In the genomic region with DNA sequence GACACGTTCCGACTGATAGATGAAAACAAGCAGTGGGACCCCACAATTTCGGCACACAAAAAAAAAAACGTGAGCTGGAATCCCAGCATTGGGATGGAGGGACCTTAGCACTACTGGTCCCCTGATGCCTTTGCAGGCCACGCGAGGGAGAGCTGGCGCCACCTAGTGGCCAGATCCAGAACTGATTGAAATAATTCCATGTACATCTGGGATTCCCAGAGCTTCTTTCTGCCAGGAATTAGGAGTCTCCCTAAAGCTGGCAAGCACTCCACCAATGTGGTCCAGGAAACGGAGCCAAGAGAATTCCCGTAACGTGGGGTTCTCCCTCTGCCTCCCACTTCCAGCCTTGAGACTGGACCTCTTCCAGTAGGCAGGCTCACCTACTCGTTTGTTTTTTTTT, we compare ENCODE assay signal across 9 mouse cellular contexts. TPM values are rescaled to one million over a fixed set of nuclear protein-coding genes. Genes with fewer than 3 reads are reported as not detected.
A peak's percentile ranks its signal among the peaks of the same experiment; 100 is the strongest.
DNase-seq lines count a peak whose midpoint lies in the region; ATAC-seq lines count a peak whose summit lies in the region.
"Had no signal": no experiment of that assay in that cellular context is flagged by ENCODE, and none has a peak within 500 bp of the region (broad histone marks: within the 10 kb centered on the region; RNA-seq: fewer than 3 reads in every experiment).

No protein-coding gene starts in this region.

- H3K36me3 ChIP-seq in heart, embryonic 11.5 days (ENCODE audit: control insufficient read depth, insufficient read depth, low read length), result no peaks in the 10 kb centered on the region
- no peaks in the 10 kb centered on the region for H3K36me3 ChIP-seq in forebrain, embryonic 16.5 days (ENCODE audit: control insufficient read depth, insufficient read depth)
- no peaks in the 10 kb centered on the region for H3K36me3 ChIP-seq in midbrain, embryonic 11.5 days (ENCODE audit: control insufficient read depth, insufficient read depth, low read length)
- H3K36me3 ChIP-seq in splenic B cell, adult 2 months (ENCODE audit: control insufficient read depth, insufficient read depth, low read length, poor library complexity, severe bottlenecking), result no peaks in the 10 kb centered on the region
- H3K36me3 ChIP-seq: lung, embryonic 15.5 days had no signal

- no peak overlapping the region for H3K9ac ChIP-seq in heart, embryonic 11.5 days (ENCODE audit: low read depth, low read length)
- no peak overlapping the region for H3K9ac ChIP-seq in forebrain, embryonic 16.5 days (replicated peaks; ENCODE audit: low read depth, low read length)
- H3K9ac ChIP-seq in midbrain, embryonic 11.5 days (ENCODE audit: low read length), result no peak overlapping the region
- H3K9ac ChIP-seq: lung, embryonic 15.5 days had no signal

- no peak overlapping the region for H3K4me2 ChIP-seq in heart, embryonic 11.5 days
- no peak overlapping the region for H3K4me2 ChIP-seq in forebrain, embryonic 16.5 days (ENCODE audit: low read length)
- no peak overlapping the region for H3K4me2 ChIP-seq in midbrain, embryonic 11.5 days
- H3K4me2 ChIP-seq: lung, embryonic 15.5 days had no signal

- DNase-seq in heart, adult 11 months, result peak; percentile 94
- peak; percentile 67 for DNase-seq in cerebellum, adult 11-12 months
- DNase-seq in left cerebral cortex, adult 8-10 months (ENCODE audit: low spot score in 2 of 2), result peak; percentile 70 to 80
- DNase-seq in midbrain, embryonic 11.5 days (ENCODE audit: low spot score, missing footprints), result peak; percentile 99
- peak; percentile 13 for DNase-seq in splenic B cell, adult 2 months (ENCODE audit: low read depth, low spot score)

- H3K27me3 ChIP-seq in heart, embryonic 11.5 days (ENCODE audit: control insufficient read depth, insufficient read depth, low read length), result no peaks in the 10 kb centered on the region
- no peaks in the 10 kb centered on the region for H3K27me3 ChIP-seq in forebrain, embryonic 16.5 days (replicated peaks; ENCODE audit: control insufficient read depth, insufficient read depth, low read length)
- no peaks in the 10 kb centered on the region for H3K27me3 ChIP-seq in midbrain, embryonic 11.5 days (ENCODE audit: control insufficient read depth, insufficient read depth, low read length)
- H3K27me3 ChIP-seq in splenic B cell, adult 2 months (ENCODE audit: control insufficient read depth, insufficient read depth, low read length, poor library complexity, severe bottlenecking), result no peaks in the 10 kb centered on the region; the same call in 1 of the 2 replicates
- H3K27me3 ChIP-seq: lung, embryonic 15.5 days had no signal

- H3K4me1 ChIP-seq in heart, embryonic 11.5 days (ENCODE audit: control insufficient read depth, insufficient read depth, low read length), result no peaks in the 10 kb centered on the region
- H3K4me1 ChIP-seq in forebrain, embryonic 16.5 days (replicated peaks; ENCODE audit: control insufficient read depth, insufficient read depth, low read length), result no peaks in the 10 kb centered on the region
- H3K4me1 ChIP-seq in midbrain, embryonic 11.5 days (ENCODE audit: control insufficient read depth, insufficient read depth, low read length), result no peaks in the 10 kb centered on the region
- H3K4me1 ChIP-seq: lung, embryonic 15.5 days had no signal

- no peak for ATAC-seq in heart, embryonic 11.5 days (replicated peaks; ENCODE audit: insufficient number of reproducible peaks, low FRiP score, low TSS enrichment)
- peak; percentile 81 for ATAC-seq in forebrain, embryonic 16.5 days
- peak; percentile 22 to 58; a peak in 1 of 4 replicates for ATAC-seq in hematopoietic stem cell, adult 5-6 weeks (replicated peaks in 1 of 2; ENCODE audit: insufficient read depth in 1 of 2, low FRiP score in 2 of 2, low TSS enrichment in 1 of 2, low read depth in 1 of 2, poor library complexity in 2 of 2, severe bottlenecking in 2 of 2)
- ATAC-seq in midbrain, embryonic 11.5 days (ENCODE audit: low FRiP score), result peak; percentile 33; the same call in 1 of the 2 replicates

- H3K27ac ChIP-seq in heart, embryonic 11.5 days (ENCODE audit: low read depth, low read length), result no peak overlapping the region
- no peak overlapping the region for H3K27ac ChIP-seq in forebrain, embryonic 16.5 days (ENCODE audit: low read length)
- H3K27ac ChIP-seq in midbrain, embryonic 11.5 days (ENCODE audit: low read depth, low read length), result no peak overlapping the region
- H3K27ac ChIP-seq: lung, embryonic 15.5 days had no signal

- no peak overlapping the region for H3K4me3 ChIP-seq in heart, embryonic 11.5 days (ENCODE audit: low read depth, low read length)
- no peak overlapping the region for H3K4me3 ChIP-seq in forebrain, embryonic 16.5 days (replicated peaks; ENCODE audit: low read length)
- no peak overlapping the region for H3K4me3 ChIP-seq in midbrain, embryonic 11.5 days (ENCODE audit: low read depth, low read length)
- H3K4me3 ChIP-seq: lung, embryonic 15.5 days had no signal

- WGBS in heart, embryonic 11.5 days (ENCODE audit: insufficient replicate concordance), result 17% methylated on average over 11 of the region's 11 CpGs
- 6% methylated on average over 11 of the region's 11 CpGs for WGBS in forebrain, embryonic 16.5 days
- 17% methylated on average over 11 of the region's 11 CpGs for WGBS in midbrain, embryonic 11.5 days

- H3K9me3 ChIP-seq in heart, embryonic 11.5 days (replicated peaks; ENCODE audit: control insufficient read depth, low read length), result no peaks in the 10 kb centered on the region
- no peaks in the 10 kb centered on the region for H3K9me3 ChIP-seq in forebrain, embryonic 16.5 days (ENCODE audit: control insufficient read depth, low read length)
- H3K9me3 ChIP-seq in midbrain, embryonic 11.5 days (ENCODE audit: control insufficient read depth, low read length), result no peaks in the 10 kb centered on the region
- H3K9me3 ChIP-seq: lung, embryonic 15.5 days had no signal

RNA-seq across cellular contexts. Expression of gene Mc3r, which starts 41.3 kb away (rescaled TPM):
- 0.13 TPM in 1 of 2 replicates, not detected in the other for polyA plus RNA-seq in heart, embryonic 11.5 days (2014; fragmentation: Nextera tagmentation; extraction: Ambion mirVana)
- 0.17 and 0.20 TPM in 2 replicates for polyA plus RNA-seq in forebrain, embryonic 16.5 days (2015; fragmentation: Nextera tagmentation; extraction: Ambion mirVana)
- not detected in 2 replicates for total RNA-seq in hematopoietic stem cell, adult 5-6 weeks (2017)
- total RNA-seq in left cerebral cortex, adult 8-10 months (2022), result under 1 TPM; 0.41 to 0.93 (median 0.53) TPM
- polyA plus RNA-seq in midbrain, embryonic 11.5 days (2014; fragmentation: Nextera tagmentation; extraction: Ambion mirVana), result 0.06 TPM in 1 of 2 replicates, not detected in the other
- polyA plus RNA-seq: lung, embryonic 15.5 days had no signal

Comparison
In these comparisons a context has a peak if more than half of its experiments do, and no peak if none do; other contexts are left out.
1. DNase-seq: peak in every context shown above with its lines; median percentile 99 in midbrain, embryonic 11.5 days; 94 in heart, adult 11 months; 75 in left cerebral cortex, adult 8-10 months; 67 in cerebellum, adult 11-12 months; 13 in splenic B cell, adult 2 months.